Mouse (Mus musculus): ENCODE measurements around the gene Dennd1b. TPM values are rescaled to one million over a fixed set of nuclear protein-coding genes. Genes with fewer than 3 reads are reported as not detected.

Gene Dennd1b
- polyA plus RNA-seq (2012; rRNA removed) = 6.2 and 8.0 TPM in 2 replicates

GRCm38 (mm10) chr1:138963161-138963867, at the start of gene Dennd1b:
Dennd1b (plus strand) TSS chr1:138963435.
- peak within 1 kb of the TSS; percentile 79 for H3K4me3 ChIP-seq (replicated peaks; ENCODE audit: insufficient read depth, low read depth, low read length)
- TF ChIP-seq CTCF (IDR thresholded peaks at IDR 0.05; ENCODE audit: borderline replicate concordance, insufficient read depth, low read depth, low read length) (no peak), POLR2A (IDR thresholded peaks at IDR 0.05; ENCODE audit: borderline replicate concordance, insufficient read depth, low read length) (peak; percentile 15; the same call in 1 of the 2 replicates)
- WGBS = under 1% methylated on average over 54 of the region's 69 CpGs
- no peaks in the 10 kb centered on the region for H3K4me1 ChIP-seq (ENCODE audit: control insufficient read depth, insufficient read depth, low read length)
- peak within 1 kb of the TSS; percentile 65; the same call in 1 of the 2 replicates for H3K27ac ChIP-seq (ENCODE audit: insufficient read depth, low read length)
- peak; percentile 73 to 81 for DNase-seq
- no peaks in the 10 kb centered on the region for H3K27me3 ChIP-seq (ENCODE audit: control insufficient read depth, insufficient read depth, low read length)

DNA sequence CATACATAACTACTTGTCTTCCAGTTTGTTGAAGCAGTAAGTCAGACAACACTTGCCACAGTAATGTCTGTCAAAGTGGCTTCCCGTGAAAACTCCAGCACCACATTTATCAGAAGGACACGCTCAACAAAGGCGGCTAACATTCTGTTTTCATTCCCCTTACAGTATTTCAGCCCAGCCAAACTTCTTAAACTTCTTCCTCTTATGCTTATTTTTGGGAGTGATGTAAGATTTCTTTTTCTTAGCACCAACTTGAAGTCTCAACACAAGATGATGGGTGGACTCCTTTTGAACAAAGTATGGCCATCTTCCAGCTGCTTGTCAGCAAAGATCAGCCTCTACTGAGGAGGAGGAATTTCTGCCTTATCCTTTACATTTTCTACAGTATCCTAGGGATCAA, 47.6 kb upstream of the Dennd1b start:
- Histone ChIP-seq H3K27ac (ENCODE audit: insufficient read depth, low read length) (no peak overlapping the region), H3K27me3 (ENCODE audit: control insufficient read depth, insufficient read depth, low read length) (no peaks in the 10 kb centered on the region; the same call in 1 of the 2 replicates), H3K4me3 (replicated peaks; ENCODE audit: insufficient read depth, low read depth, low read length) (no peak overlapping the region), H3K4me1 (ENCODE audit: control insufficient read depth, insufficient read depth, low read length) (no peaks in the 10 kb centered on the region)
- DNase-seq = no peak
- no peak for TF ChIP-seq CTCF (IDR thresholded peaks at IDR 0.05; ENCODE audit: borderline replicate concordance, insufficient read depth, low read depth, low read length)
- no peak for TF ChIP-seq POLR2A (IDR thresholded peaks at IDR 0.05; ENCODE audit: borderline replicate concordance, insufficient read depth, low read length)
- WGBS = 97% methylated on average over 3 of the region's 3 CpGs

GRCm38 (mm10) chr1:138919601-138920000, 43.6 kb upstream of the Dennd1b start:
- H3K4me1 ChIP-seq (ENCODE audit: control insufficient read depth, insufficient read depth, low read length) = no peaks in the 10 kb centered on the region
- H3K27ac ChIP-seq (ENCODE audit: insufficient read depth, low read length) = no peak overlapping the region
- DNase-seq = no peak
- H3K27me3 ChIP-seq (ENCODE audit: control insufficient read depth, insufficient read depth, low read length) = no peaks in the 10 kb centered on the region
- no peak for TF ChIP-seq POLR2A (IDR thresholded peaks at IDR 0.05; ENCODE audit: borderline replicate concordance, insufficient read depth, low read length)
- no peak for TF ChIP-seq CTCF (IDR thresholded peaks at IDR 0.05; ENCODE audit: borderline replicate concordance, insufficient read depth, low read depth, low read length)
- H3K4me3 ChIP-seq (replicated peaks; ENCODE audit: insufficient read depth, low read depth, low read length) = no peak overlapping the region
- 91% methylated on average over 5 of the region's 5 CpGs for WGBS

DNA sequence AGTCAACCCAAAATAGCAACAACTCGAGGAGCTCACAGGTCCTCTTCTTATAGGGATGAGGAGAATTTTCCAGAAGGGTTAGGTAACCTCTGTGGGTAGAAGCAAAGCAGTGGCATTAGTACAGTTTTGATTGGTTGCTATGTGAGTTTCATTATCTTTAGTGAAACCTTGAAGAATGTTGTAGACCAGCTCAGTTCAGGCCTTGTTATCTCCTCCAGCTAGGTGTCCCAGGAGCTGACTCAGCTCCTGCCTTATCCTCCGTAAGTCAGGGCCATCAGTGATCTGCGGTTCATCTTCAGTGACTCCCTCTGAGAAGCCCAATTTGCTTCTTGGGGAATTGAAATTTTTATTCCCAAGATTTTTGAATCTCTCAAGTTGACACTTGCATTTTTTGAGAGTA, 43.2 kb upstream of the Dennd1b start:
- no peak overlapping the region for H3K4me3 ChIP-seq (replicated peaks; ENCODE audit: insufficient read depth, low read depth, low read length)
- DNase-seq = no peak
- no peak overlapping the region for H3K27ac ChIP-seq (ENCODE audit: insufficient read depth, low read length)
- no peak for TF ChIP-seq POLR2A (IDR thresholded peaks at IDR 0.05; ENCODE audit: borderline replicate concordance, insufficient read depth, low read length)
- 97% methylated on average over 3 of the region's 3 CpGs for WGBS
- no peaks in the 10 kb centered on the region for H3K4me1 ChIP-seq (ENCODE audit: control insufficient read depth, insufficient read depth, low read length)
- H3K27me3 ChIP-seq (ENCODE audit: control insufficient read depth, insufficient read depth, low read length) = no peaks in the 10 kb centered on the region

DNA sequence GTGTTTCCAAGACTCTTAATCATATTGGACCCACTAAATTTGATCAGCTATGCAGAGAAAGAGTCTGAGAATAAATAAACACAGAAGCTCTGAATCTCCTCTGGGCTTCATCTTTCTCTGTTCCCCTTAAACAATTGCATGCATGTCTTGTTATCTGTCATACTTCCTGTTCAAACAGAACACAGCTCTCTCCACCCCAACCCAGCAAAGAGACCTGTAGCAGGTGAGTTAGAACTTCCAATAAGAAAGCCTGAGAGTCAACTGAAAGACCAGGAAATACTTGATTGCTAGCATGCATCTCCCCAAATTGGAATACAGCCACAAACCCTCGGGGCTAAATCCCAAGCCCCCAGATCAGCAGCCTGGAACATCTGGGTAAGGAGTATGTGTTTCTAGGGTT, 42.4 kb upstream of the Dennd1b start:
- H3K27me3 ChIP-seq (ENCODE audit: control insufficient read depth, insufficient read depth, low read length) = no peaks in the 10 kb centered on the region
- no peak overlapping the region for H3K27ac ChIP-seq (ENCODE audit: insufficient read depth, low read length)
- 45% methylated on average over 1 of the region's 1 CpGs for WGBS
- no peaks in the 10 kb centered on the region for H3K4me1 ChIP-seq (ENCODE audit: control insufficient read depth, insufficient read depth, low read length)
- no peak for DNase-seq
- H3K4me3 ChIP-seq (replicated peaks; ENCODE audit: insufficient read depth, low read depth, low read length) = no peak overlapping the region
- TF ChIP-seq CTCF (IDR thresholded peaks at IDR 0.05; ENCODE audit: borderline replicate concordance, insufficient read depth, low read depth, low read length) (no peak), POLR2A (IDR thresholded peaks at IDR 0.05; ENCODE audit: borderline replicate concordance, insufficient read depth, low read length) (no peak)

DNA sequence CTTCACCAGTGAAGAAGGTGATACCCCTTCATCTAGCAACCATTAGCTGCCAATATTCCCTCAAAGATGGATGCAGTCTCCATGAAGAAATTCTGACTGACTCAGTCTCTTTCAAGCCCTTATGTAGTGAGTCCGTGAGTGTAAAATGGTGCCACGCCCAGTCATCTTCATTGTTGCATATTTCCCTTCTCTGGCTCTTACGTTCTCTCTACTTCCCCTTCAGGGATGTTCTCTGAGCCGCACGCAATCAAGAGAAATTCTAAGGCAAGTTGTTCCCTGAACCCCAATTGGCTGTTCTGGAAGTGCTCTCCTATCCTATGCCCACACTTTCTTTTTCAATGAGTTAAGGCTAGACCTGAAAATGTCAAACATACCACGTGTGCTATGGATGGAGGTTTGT, 40.3 kb upstream of the Dennd1b start:
- no peaks in the 10 kb centered on the region for H3K4me1 ChIP-seq (ENCODE audit: control insufficient read depth, insufficient read depth, low read length)
- no peak overlapping the region for H3K27ac ChIP-seq (ENCODE audit: insufficient read depth, low read length)
- WGBS = 95% methylated on average over 6 of the region's 6 CpGs
- H3K4me3 ChIP-seq (replicated peaks; ENCODE audit: insufficient read depth, low read depth, low read length) = no peak overlapping the region
- TF ChIP-seq CTCF (IDR thresholded peaks at IDR 0.05; ENCODE audit: borderline replicate concordance, insufficient read depth, low read depth, low read length) = no peak
- no peak for TF ChIP-seq POLR2A (IDR thresholded peaks at IDR 0.05; ENCODE audit: borderline replicate concordance, insufficient read depth, low read length)
- H3K27me3 ChIP-seq (ENCODE audit: control insufficient read depth, insufficient read depth, low read length) = no peaks in the 10 kb centered on the region
- DNase-seq = no peak

GRCm38 (mm10) chr1:138924282-138924681, 39.0 kb upstream of the Dennd1b start:
- H3K27ac ChIP-seq (ENCODE audit: insufficient read depth, low read length) = no peak overlapping the region
- TF ChIP-seq CTCF (IDR thresholded peaks at IDR 0.05; ENCODE audit: borderline replicate concordance, insufficient read depth, low read depth, low read length) (no peak), POLR2A (IDR thresholded peaks at IDR 0.05; ENCODE audit: borderline replicate concordance, insufficient read depth, low read length) (no peak)
- no peaks in the 10 kb centered on the region; the same call in 1 of the 2 replicates for H3K4me1 ChIP-seq (ENCODE audit: control insufficient read depth, insufficient read depth, low read length)
- H3K4me3 ChIP-seq (replicated peaks; ENCODE audit: insufficient read depth, low read depth, low read length) = no peak overlapping the region
- H3K27me3 ChIP-seq (ENCODE audit: control insufficient read depth, insufficient read depth, low read length) = no peaks in the 10 kb centered on the region; the same call in 1 of the 2 replicates
- no peak for DNase-seq
- 93% methylated on average over 2 of the region's 2 CpGs for WGBS
